Mouse (Mus musculus) lung, embryonic 15.5 days (tissue): ENCODE results near the gene Otog. TPM values are rescaled to one million over a fixed set of nuclear protein-coding genes. Genes with fewer than 3 reads are reported as not detected.

ENCODE experiments used
- ATAC-seq: fragments of 200-750 bp; cut with Nextera tagmentation; 2 replicates; pipeline ENCODE4 v1.8.0; 2017; ENCODE audit warnings: moderate number of reproducible peaks, borderline replicate concordance; ENCODE audit not compliant: low FRiP score, low TSS enrichment; ENCODE audit errors: extremely low read depth
- H3K27ac ChIP-seq: fragments of 300-500 bp; sonication (generic); 2 replicates; pipeline ENCODE4 v1.5.1; 2015; ENCODE audit warnings: moderate library complexity, mild to moderate bottlenecking, inconsistent platforms
- H3K27me3 ChIP-seq: fragments of 300-500 bp; sonication (generic); 2 replicates; pipeline ENCODE4 v1.6.1; 2015; ENCODE audit warnings: inconsistent platforms
- H3K36me3 ChIP-seq: fragments of 300-500 bp; sonication (generic); 2 replicates; pipeline ENCODE4 v1.6.1; 2015; ENCODE audit warnings: inconsistent platforms
- H3K4me1 ChIP-seq: fragments of 300-500 bp; sonication (generic); 2 replicates; pipeline ENCODE4 v1.6.1; 2015; ENCODE audit warnings: inconsistent platforms
- H3K4me2 ChIP-seq: fragments of 300-500 bp; sonication (generic); 2 replicates; pipeline ENCODE4 v1.6.1; 2015; ENCODE audit warnings: inconsistent platforms, mild to moderate bottlenecking, moderate library complexity
- H3K4me3 ChIP-seq: fragments of 300-500 bp; sonication (generic); 2 replicates; pipeline ENCODE4 v1.5.1; 2015; ENCODE audit warnings: mild to moderate bottlenecking, inconsistent platforms
- H3K9ac ChIP-seq: fragments of 300-500 bp; sonication (generic); 2 replicates; pipeline ENCODE4 v1.6.1; 2015; ENCODE audit warnings: inconsistent platforms
- H3K9me3 ChIP-seq: fragments of 300-500 bp; sonication (generic); 2 replicates; pipeline ENCODE4 v1.6.1; 2016; ENCODE audit warnings: inconsistent platforms
- WGBS: fragments of 180-500 bp; shearing (Covaris S2); methylation state at CpG from one replicate; pipeline ENCODE4 v1.1.7; 2015; 5-methylcytosine and 5-hydroxymethylcytosine counted together
- polyA plus RNA-seq: library from polyadenylated mRNA; unstranded; fragments of >200 nt; fragmentation: Nextera tagmentation; extraction: Ambion mirVana; gene quantifications from 2 replicates; pipeline ENCODE4 v1.2.1, GENCODE M21; 2015

The Otog gene
- 0.04 TPM in 1 of 2 replicates, not detected in the other for polyA plus RNA-seq

DNA sequence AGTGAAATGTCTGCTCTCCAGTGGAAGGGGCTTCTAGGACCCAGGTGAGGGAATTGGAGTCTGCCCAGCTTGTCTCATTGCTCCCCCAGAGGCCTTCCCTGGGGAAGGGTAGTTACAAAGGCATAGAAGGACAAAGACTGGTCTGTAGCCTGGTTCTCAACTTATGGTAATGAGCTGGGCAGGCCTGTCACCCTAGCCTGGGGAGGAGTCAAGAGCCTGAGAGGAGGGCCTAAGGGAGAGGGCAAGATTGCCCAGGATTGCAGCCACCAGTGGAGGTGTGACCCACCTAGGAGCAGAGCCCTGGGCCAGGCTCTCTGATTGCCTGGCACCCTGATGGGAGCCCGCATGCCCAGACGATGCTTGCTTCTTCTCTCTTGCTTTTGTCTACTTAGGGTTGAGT lies at the start of gene Otog:
Gene Otog (plus strand): TSS at position 292 of the 400 bp plus-strand sequence.
- Histone ChIP-seq H3K27ac (no peak within 1 kb of the TSS), H3K27me3 (no peaks in the 10 kb centered on the region), H3K4me1 (no peaks in the 10 kb centered on the region), H3K9me3 (no peaks in the 10 kb centered on the region), H3K4me3 (no peak within 1 kb of the TSS), H3K4me2 (no peak within 1 kb of the TSS), H3K36me3 (no peaks in the 10 kb centered on the region), H3K9ac (no peak within 1 kb of the TSS)
- no peak for ATAC-seq
- 30% methylated on average over 2 of the region's 2 CpGs for WGBS

DNA sequence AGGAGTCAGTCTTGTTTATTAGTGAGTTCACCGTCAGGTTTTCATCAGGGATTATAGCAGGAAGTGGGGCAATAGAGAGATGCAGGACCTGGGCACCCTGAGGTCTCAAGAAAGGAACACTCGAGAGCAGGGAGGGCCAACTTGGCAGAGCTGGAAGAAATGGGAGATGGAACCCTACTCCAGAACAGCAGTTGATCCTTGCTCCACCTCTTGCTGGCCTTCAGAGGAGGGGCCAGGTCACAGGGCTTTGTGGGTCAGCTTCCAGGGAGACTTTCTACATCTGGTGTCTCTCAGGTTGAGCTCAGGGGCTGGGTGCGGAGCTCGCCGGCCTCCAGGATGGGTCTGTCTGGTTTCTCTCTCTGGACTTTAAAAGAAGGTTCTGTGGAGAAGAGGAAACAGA lies 45.4 kb upstream of the Otog start:
- Histone ChIP-seq H3K27me3 (no peaks in the 10 kb centered on the region), H3K36me3 (no peaks in the 10 kb centered on the region), H3K4me2 (no peak overlapping the region), H3K4me3 (no peak overlapping the region), H3K4me1 (no peaks in the 10 kb centered on the region), H3K9ac (no peak overlapping the region), H3K9me3 (no peaks in the 10 kb centered on the region), H3K27ac (no peak overlapping the region)
- no peak for ATAC-seq
- 85% methylated on average over 5 of the region's 5 CpGs for WGBS

DNA sequence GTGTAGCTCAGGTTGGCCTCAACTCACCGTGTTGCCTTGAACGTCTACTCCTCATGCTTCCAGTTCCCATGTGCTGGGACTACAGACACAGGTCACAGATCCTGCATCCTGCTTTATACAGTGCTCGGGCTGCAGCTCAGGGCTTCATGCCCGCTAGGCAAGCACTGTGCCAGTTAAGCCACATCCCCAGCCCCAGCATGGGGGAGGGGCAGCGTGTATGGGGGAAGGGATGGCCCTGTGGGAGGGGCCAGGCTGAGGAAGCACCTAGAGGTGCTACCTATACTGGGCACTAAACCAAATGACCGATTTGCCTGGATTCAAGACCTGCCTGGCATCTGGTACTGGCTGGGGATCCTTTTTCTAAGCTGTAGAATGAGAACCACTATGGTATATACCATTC lies 40.8 kb upstream of the Otog start:
- Histone ChIP-seq H3K4me2 (no peak overlapping the region), H3K4me3 (no peak overlapping the region), H3K9ac (no peak overlapping the region), H3K4me1 (no peaks in the 10 kb centered on the region), H3K27ac (no peak overlapping the region), H3K27me3 (no peaks in the 10 kb centered on the region), H3K36me3 (no peaks in the 10 kb centered on the region), H3K9me3 (no peaks in the 10 kb centered on the region)
- no peak for ATAC-seq
- WGBS = 61% methylated on average over 6 of the region's 6 CpGs

DNA sequence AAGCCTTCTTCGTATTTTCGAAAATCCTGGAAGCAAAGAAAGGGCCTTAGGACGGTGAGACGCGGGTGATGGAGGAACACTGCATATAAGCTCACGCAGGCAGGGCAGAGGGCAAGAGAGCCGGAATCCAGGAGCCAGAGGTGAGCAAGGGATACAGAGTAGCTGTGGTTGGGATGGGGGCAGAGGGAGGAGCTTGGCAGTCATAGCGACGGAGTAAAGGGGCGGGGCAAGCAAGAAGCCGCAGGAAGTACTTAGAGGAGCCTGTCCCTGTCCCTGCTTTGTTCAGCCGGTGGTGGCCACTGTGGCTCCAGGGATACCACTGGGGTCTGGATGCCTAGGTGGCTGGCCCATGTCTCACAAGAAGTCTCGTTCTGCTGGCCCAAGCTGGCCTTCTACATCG lies 39.1 kb upstream of the Otog start:
- Histone ChIP-seq H3K36me3 (no peaks in the 10 kb centered on the region), H3K4me2 (no peak overlapping the region), H3K9ac (no peak overlapping the region), H3K4me3 (no peak overlapping the region), H3K27ac (no peak overlapping the region), H3K27me3 (no peaks in the 10 kb centered on the region), H3K4me1 (no peaks in the 10 kb centered on the region), H3K9me3 (no peaks in the 10 kb centered on the region)
- no peak for ATAC-seq
- WGBS = 13% methylated on average over 14 of the region's 14 CpGs

DNA sequence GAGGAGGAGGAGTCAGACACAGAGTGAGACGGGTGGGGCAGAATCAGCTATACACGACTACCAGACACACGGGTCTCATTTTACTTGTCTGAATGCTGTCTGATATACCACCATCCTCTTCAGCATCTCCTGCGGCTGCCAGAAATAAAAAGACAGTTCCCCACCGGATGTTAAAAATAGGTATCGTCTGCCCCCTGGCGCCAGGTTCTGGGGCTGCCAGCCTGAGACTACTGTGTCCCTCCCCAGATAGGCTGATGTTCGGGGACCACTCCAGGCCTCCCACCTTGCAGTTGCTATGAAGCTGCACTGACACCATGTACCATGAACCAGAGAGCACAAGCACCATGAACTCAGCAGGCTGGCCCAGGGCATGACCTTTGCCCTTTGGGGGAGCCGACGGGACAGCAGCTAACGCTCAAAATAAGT lies 36.7 kb upstream of the Otog start:
- Histone ChIP-seq H3K36me3 (no peaks in the 10 kb centered on the region), H3K27me3 (no peaks in the 10 kb centered on the region), H3K9me3 (no peaks in the 10 kb centered on the region), H3K9ac (no peak overlapping the region), H3K27ac (no peak overlapping the region), H3K4me1 (no peaks in the 10 kb centered on the region), H3K4me2 (no peak overlapping the region), H3K4me3 (no peak overlapping the region)
- WGBS = 34% methylated on average over 11 of the region's 11 CpGs
- ATAC-seq = no peak

DNA sequence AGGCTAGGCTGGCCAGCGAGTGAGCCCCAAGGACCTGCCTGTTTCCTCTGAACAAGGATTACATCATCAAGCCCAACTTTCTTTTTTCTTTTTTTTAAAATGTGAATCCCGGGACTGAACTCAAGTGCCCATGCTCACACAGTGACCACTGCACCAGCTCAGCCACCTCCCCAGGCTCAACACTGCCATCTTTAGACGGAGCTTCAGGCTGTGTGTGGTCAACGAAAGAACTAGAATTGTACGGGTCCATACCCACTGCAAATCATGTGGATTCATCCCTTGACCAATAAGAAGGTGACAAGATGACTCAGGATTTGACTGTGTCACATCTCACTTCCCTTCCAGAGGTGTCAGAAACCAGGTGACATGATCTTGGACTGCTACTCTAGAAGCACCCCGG lies 36.0 kb upstream of the Otog start:
- H3K9ac ChIP-seq = no peak overlapping the region

GRCm38 (mm10) chr7:46208131-46208530 lies 32.7 kb upstream of the Otog start:
- H3K9me3 ChIP-seq = no peaks in the 10 kb centered on the region
- H3K36me3 ChIP-seq = no peaks in the 10 kb centered on the region
- no peak overlapping the region for H3K9ac ChIP-seq
- H3K4me2 ChIP-seq = no peak overlapping the region
- whole genome bisulfite sequencing = 83% methylated on average over 8 of the region's 8 CpGs
- ATAC-seq = no peak
- H3K27me3 ChIP-seq = no peaks in the 10 kb centered on the region
- H3K4me3 ChIP-seq = no peak overlapping the region
- no peaks in the 10 kb centered on the region for H3K4me1 ChIP-seq
- H3K27ac ChIP-seq = no peak overlapping the region

More for the DNA sequence above, 36.0 kb upstream of the Otog start:
- Histone ChIP-seq H3K4me1 (no peaks in the 10 kb centered on the region), H3K4me3 (no peak overlapping the region), H3K9me3 (no peaks in the 10 kb centered on the region), H3K4me2 (no peak overlapping the region), H3K27me3 (no peaks in the 10 kb centered on the region), H3K36me3 (no peaks in the 10 kb centered on the region), H3K27ac (no peak overlapping the region)
- WGBS = 56% methylated on average over 6 of the region's 6 CpGs
- ATAC-seq = no peak

DNA sequence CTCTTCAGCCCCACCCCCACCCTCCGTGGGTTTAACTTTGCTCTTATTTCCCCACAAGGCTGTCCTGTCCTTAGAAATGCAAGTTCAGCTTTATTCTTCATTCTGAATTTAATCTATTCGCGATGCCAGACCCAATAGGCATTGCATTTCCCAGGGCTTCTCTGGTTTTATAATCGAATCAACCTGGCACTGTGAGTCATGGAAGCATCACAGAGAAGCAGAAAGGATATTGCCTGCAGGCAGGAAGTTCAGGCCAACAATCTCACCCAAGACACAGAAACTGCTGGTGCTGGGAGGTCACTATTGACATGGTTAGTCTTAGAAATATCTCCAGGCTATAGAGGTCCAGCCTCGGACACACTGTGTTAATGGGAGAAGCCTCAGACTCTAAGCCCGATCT lies 30.5 kb upstream of the Otog start:
- H3K9ac ChIP-seq = no peak overlapping the region
- no peaks in the 10 kb centered on the region for H3K27me3 ChIP-seq
- H3K4me1 ChIP-seq = no peaks in the 10 kb centered on the region
- no peaks in the 10 kb centered on the region for H3K36me3 ChIP-seq
- ATAC-seq = no peak
- H3K4me2 ChIP-seq = no peak overlapping the region
- no peak overlapping the region for H3K27ac ChIP-seq
- no peak overlapping the region for H3K4me3 ChIP-seq
- H3K9me3 ChIP-seq = no peaks in the 10 kb centered on the region
- 76% methylated on average over 6 of the region's 6 CpGs for WGBS

DNA sequence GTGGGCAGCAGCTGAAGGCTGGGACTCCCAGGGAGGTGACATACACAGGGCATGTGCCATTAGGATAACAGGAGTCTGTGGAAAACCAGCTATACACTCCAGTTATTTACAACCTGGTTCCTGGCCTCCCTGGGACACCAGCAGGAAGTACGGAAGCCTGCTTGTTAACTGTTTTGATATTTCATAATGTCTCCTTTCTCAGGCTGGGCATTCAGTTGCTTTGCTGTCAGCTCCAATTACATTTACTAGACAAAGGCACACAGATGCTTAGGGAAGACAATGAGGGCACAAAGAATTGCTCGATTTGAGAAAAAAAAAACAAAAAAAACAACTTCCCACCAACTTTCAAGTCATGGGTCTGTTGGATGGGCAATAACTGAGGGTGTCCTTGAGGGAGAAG lies 24.3 kb upstream of the Otog start:
- Histone ChIP-seq H3K27ac (no peak overlapping the region), H3K36me3 (no peaks in the 10 kb centered on the region), H3K4me1 (no peaks in the 10 kb centered on the region), H3K9ac (no peak overlapping the region), H3K27me3 (peaks cover 7% of the 10 kb centered on the region; the same call in 1 of the 2 replicates), H3K4me2 (no peak overlapping the region), H3K4me3 (no peak overlapping the region), H3K9me3 (no peaks in the 10 kb centered on the region)
- 58% methylated on average over 2 of the region's 2 CpGs for WGBS
- no peak for ATAC-seq

DNA sequence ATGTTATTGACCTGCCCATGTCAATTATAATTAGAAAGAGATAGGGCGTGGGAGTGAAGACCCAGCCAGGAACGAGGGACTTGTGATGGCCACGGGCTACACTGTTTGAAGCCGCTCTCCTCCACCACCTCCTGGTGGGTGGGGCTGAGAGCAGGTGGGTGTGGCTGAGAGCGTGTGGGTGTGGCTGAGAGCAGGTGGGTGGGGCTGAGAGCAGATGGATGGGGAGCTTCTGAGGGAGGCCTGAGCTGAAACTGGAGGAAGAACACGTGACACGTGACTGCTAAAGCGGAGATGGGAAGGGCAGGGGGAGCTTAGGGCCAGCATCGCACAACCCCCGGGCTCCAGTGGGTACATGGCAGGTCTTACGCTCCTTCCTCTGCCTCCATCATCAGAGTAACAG lies 22.4 kb upstream of the Otog start:
- Histone ChIP-seq H3K9ac (no peak overlapping the region), H3K4me3 (no peak overlapping the region), H3K9me3 (no peaks in the 10 kb centered on the region), H3K4me2 (no peak overlapping the region), H3K27me3 (peaks cover 7% of the 10 kb centered on the region; the same call in 1 of the 2 replicates), H3K36me3 (no peaks in the 10 kb centered on the region), H3K4me1 (no peaks in the 10 kb centered on the region), H3K27ac (no peak overlapping the region)
- ATAC-seq = 0 out of 2 replicates have a peak, but pooled peaks have one; percentile 37
- 13% methylated on average over 11 of the region's 11 CpGs for WGBS

DNA sequence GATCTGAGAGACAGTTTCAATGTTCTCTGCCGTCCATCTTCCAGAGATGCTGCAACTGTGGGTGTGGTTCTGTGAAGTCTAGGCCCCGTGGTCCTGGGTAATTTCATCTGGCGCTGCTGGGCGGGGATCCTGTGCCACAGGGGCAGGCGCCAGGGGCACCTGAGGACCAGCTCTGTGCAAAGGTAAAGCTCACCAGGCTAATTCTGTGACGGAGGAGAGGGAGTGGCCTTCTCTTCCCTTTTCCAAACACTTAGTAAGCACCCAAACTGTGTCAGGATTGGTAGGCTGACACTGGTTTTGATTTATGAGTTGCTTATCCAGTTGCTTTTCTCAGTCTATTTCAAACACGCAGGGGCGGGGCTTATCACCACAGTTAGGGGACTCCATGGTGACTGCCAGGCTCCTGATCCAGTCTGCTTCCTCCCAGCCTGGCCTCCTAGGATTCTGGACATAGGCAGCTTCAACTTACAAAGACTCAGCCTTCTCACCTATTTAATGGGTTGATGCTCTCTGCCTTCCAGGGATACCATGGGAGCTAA lies 20.1 kb upstream of the Otog start:
- peaks cover 7% of the 10 kb centered on the region; the same call in 1 of the 2 replicates for H3K27me3 ChIP-seq
- no peak overlapping the region for H3K9ac ChIP-seq
- H3K4me3 ChIP-seq = no peak overlapping the region
- no peaks in the 10 kb centered on the region for H3K9me3 ChIP-seq
- no peaks in the 10 kb centered on the region for H3K36me3 ChIP-seq
- H3K4me2 ChIP-seq = no peak overlapping the region
- ATAC-seq = no peak
- no peaks in the 10 kb centered on the region for H3K4me1 ChIP-seq
- whole genome bisulfite sequencing = 50% methylated on average over 8 of the region's 8 CpGs
- no peak overlapping the region for H3K27ac ChIP-seq

- H3K4me1 ChIP-seq = no peaks in the 10 kb centered on the region
- no peaks in the 10 kb centered on the region for H3K9me3 ChIP-seq
- 23% methylated on average over 7 of the region's 7 CpGs for WGBS
- no peak overlapping the region for H3K4me2 ChIP-seq
- no peaks in the 10 kb centered on the region for H3K27me3 ChIP-seq
- no peak overlapping the region for H3K9ac ChIP-seq
- no peak overlapping the region for H3K4me3 ChIP-seq
- H3K36me3 ChIP-seq = no peaks in the 10 kb centered on the region
- no peak overlapping the region for H3K27ac ChIP-seq
- no peak for ATAC-seq
Observed at GRCm38 (mm10) chr7:46226253-46226652, 14.5 kb upstream of the Otog start.

DNA sequence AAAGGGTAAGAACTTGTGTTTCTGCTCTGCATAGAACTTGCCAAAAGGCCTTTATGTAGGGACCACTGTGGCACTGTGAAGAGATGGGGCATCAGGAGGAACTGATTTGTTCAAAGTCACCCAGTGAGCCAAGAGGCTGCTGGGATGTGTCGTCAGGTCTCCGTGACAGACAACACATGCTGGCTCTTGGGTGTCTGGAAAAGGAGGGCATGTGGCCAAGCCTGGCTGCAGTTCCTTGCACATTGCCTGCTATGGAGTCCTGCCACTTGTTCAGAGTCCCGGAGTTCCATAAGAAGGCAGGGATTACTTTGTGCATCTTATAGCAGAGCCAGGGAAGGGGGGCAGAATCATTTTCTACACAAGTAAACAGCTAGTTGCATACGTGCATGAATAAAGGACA lies 13.9 kb upstream of the Otog start:
- Histone ChIP-seq H3K27me3 (no peaks in the 10 kb centered on the region), H3K4me3 (no peak overlapping the region), H3K9me3 (no peaks in the 10 kb centered on the region), H3K4me1 (no peaks in the 10 kb centered on the region), H3K4me2 (no peak overlapping the region), H3K9ac (no peak overlapping the region), H3K36me3 (no peaks in the 10 kb centered on the region), H3K27ac (no peak overlapping the region)
- WGBS = 56% methylated on average over 4 of the region's 4 CpGs
- no peak for ATAC-seq
